Mouse (Mus musculus) heart, adult 18-20 months (tissue): ENCODE measurements around the gene Xiap. TPM values are rescaled to one million over a fixed set of nuclear protein-coding genes. Genes with fewer than 3 reads are reported as not detected.

Source experiments
- total RNA-seq, 2 experiments: library from RNA; stranded (reverse); gene quantifications; 2 replicates each; pipeline ENCODE4 v1.2.3; 2021

Gene Xiap
- total RNA-seq, 2 experiments from 2014 or later: 26.6 to 28.5 TPM

Other genes starting within 250 kb of the Xiap start
- gene Thoc2, start 139.0 kb upstream of the Xiap start, total RNA-seq: 10 to 100 TPM; 17.7 to 27.5 TPM
- gene Stag2, start 89.6 kb downstream of the Xiap start, total RNA-seq: 10 to 100 TPM; 37.9 to 41.0 TPM